Mouse (Mus musculus) thymus, adult 2 months (tissue): ENCODE measurements around the gene Cyp2w1. TPM values are rescaled to one million over a fixed set of nuclear protein-coding genes. Genes with fewer than 3 reads are reported as not detected.
A peak's percentile ranks its signal among the peaks of the same experiment; 100 is the strongest.

Experiments used
- DNase-seq: peaks from one replicate; pipeline ENCODE4 v3.0.0; 2021
- H3K27ac ChIP-seq: fragments of 200-500 bp; 2 replicates; pipeline ENCODE4 v1.5.1; 2012; ENCODE audit warnings: low read length, control low read depth; ENCODE audit not compliant: control insufficient read depth, insufficient read depth
- H3K27me3 ChIP-seq: fragments of 200-500 bp; 2 replicates; pipeline ENCODE4 v1.6.1; 2012; ENCODE audit warnings: mild to moderate bottlenecking, low read length, moderate library complexity, mixed read lengths; ENCODE audit not compliant: control insufficient read depth, insufficient read depth
- H3K36me3 ChIP-seq: fragments of 200-500 bp; 2 replicates; pipeline ENCODE4 v1.6.1; 2012; ENCODE audit warnings: mild to moderate bottlenecking, low read length, moderate library complexity; ENCODE audit not compliant: control insufficient read depth, insufficient read depth
- H3K4me1 ChIP-seq: fragments of 200-500 bp; replicated peaks from 2 replicates; pipeline ENCODE4 v1.6.1; 2012; ENCODE audit warnings: low read length; ENCODE audit not compliant: control insufficient read depth, insufficient read depth
- H3K4me3 ChIP-seq: fragments of 200-500 bp; 2 replicates; pipeline ENCODE4 v1.5.1; 2012; ENCODE audit warnings: mild to moderate bottlenecking, low read length, control low read depth, moderate library complexity; ENCODE audit not compliant: control insufficient read depth, insufficient read depth
- CTCF ChIP-seq: fragments of 200-500 bp; IDR thresholded peaks from 2 replicates; pipeline ENCODE4 v1.5.1; 2012; ENCODE audit warnings: mild to moderate bottlenecking, control low read depth, low read length, moderate library complexity, borderline replicate concordance; ENCODE audit not compliant: control insufficient read depth, poor library complexity, insufficient read depth; ENCODE audit errors: extremely low read depth
- POLR2A ChIP-seq: fragments of 200-500 bp; IDR thresholded peaks from 2 replicates; pipeline ENCODE4 v1.6.1; 2012; ENCODE audit warnings: mild to moderate bottlenecking, low read length, control low read depth, moderate library complexity; ENCODE audit not compliant: control insufficient read depth, poor library complexity, insufficient read depth; ENCODE audit errors: extremely low read depth
- WGBS: fragments of 180-500 bp; shearing (Covaris S2); methylation state at CpG from one replicate; pipeline ENCODE4 v1.1.7; 2018; 5-methylcytosine and 5-hydroxymethylcytosine counted together
- polyA plus RNA-seq: library from polyadenylated mRNA; depleted of rRNA; stranded (reverse); fragments of >200 nt; gene quantifications from 2 replicates; pipeline ENCODE4 v1.2.3, GENCODE M21; 2012

Gene Cyp2w1
- polyA plus RNA-seq, 1 experiment = 0.20 TPM

DNA sequence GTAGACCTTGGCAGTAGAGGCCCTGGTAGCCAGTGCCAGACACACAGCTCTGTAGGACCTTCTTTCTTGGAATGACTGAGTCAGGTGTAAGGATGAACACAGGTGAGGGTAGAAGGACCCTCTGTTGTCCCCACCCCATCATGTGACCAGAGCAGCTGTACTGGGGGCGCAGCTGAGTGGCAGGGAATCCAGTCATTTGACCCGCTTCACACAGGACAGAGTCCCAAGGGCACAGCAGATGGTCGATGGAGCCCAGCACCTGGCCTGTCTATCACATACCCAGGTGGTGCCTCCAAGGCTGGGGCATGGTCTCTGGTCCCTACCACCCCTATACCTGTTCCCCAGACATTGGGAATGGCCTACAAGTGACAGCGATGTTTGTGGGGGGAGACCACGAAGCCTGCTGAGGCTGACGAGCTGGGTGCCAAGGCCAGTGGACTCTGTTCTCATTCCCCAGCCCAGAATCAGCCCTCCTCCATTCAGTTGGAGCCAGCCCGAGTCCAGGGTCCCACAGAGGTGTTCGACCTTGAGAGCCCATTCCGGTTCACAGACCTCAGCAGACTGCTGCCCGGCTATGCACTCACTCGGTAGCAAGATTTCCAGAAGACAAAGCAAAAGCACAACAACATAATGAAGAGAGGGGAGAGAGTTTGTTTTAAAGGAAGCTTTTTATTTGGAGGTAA is 16.4 kb downstream of the Cyp2w1 start:
- no peak for TF ChIP-seq POLR2A
- TF ChIP-seq CTCF = no peak
- H3K27me3 ChIP-seq = no peaks in the 10 kb centered on the region
- no peak overlapping the region for H3K27ac ChIP-seq
- WGBS = 94% methylated on average over 11 of the region's 11 CpGs
- H3K36me3 ChIP-seq = no peaks in the 10 kb centered on the region
- H3K4me1 ChIP-seq = peaks cover 44% of the 10 kb centered on the region
- H3K4me3 ChIP-seq = no peak overlapping the region
- DNase-seq = no peak

- H3K4me3 ChIP-seq = no peak overlapping the region
- DNase-seq = no peak
- no peak overlapping the region for H3K27ac ChIP-seq
- H3K36me3 ChIP-seq = no peaks in the 10 kb centered on the region
- WGBS = 89% methylated on average over 6 of the region's 6 CpGs
- H3K4me1 ChIP-seq = peaks cover 34% of the 10 kb centered on the region
- H3K27me3 ChIP-seq = no peaks in the 10 kb centered on the region
- no peak for TF ChIP-seq CTCF
- no peak for TF ChIP-seq POLR2A
These were observed 17.9 kb downstream of the Cyp2w1 start for GRCm38 (mm10) chr5:139370336-139370735.

DNA sequence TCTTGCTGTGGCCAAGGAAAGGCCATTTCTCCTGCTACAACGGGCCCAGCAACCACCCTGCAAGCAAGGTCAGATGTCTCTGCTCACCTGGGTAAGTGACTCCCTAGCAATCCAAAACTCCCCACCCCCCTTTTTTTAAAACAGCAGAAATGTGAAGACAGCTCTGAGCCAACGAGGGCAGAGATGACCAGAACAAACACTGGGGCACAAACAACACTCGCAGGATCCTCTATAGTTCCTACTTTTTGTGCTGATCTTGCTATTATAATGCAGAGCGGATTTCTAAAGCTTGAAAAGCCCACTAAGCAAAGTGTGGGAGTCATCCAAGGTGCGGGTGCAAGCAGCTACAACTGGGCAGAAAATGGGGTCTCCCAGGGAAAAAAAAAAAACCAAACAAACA is 18.7 kb downstream of the Cyp2w1 start:
- TF ChIP-seq CTCF (no peak), POLR2A (no peak)
- Histone ChIP-seq H3K4me1 (peaks cover 33% of the 10 kb centered on the region), H3K36me3 (no peaks in the 10 kb centered on the region), H3K4me3 (no peak overlapping the region), H3K27ac (no peak overlapping the region), H3K27me3 (no peaks in the 10 kb centered on the region)
- WGBS = 89% methylated on average over 5 of the region's 5 CpGs
- DNase-seq = no peak

DNA sequence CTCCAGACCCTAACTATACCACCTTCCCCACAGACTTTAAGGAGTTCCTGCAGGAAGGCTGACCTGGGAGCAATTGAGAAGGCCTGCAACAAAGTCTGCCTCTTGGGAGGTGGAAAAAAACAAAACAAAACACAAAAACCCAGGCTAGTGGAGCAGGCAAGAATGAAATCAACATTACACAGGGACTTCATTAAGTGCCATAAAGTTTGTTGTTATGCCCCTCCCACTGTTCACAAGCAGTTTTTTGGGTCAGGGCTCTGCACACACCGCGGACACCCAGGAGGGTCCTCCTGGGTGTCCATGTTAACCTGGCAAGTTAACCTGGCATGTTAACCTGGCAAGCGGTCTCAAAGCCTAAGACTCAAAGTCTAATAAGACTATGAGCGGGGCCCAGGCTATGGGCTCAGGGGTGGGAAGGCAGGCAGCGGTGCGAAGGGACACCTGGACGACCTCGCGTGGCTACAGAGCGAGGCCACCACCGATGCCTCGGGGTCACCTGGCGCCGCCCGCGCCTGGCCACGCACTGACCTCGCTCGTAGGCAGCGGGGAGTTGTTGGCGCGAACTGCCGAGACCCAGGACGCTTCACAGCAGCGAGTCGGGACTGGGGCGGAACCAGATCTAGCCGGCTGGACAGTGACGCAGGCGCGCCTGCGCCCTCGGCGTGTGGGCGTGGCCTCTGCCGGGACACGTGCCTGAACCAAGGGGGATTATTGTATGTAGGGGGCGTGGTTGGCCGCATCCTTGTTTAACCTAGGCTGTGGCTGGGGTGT is 19.4 kb downstream of the Cyp2w1 start:
- no peaks in the 10 kb centered on the region for H3K27me3 ChIP-seq
- 0 out of 2 replicates have a peak, but pooled peaks have one; percentile 39 for TF ChIP-seq POLR2A
- TF ChIP-seq CTCF = peak; percentile 34; the same call in 1 of the 2 replicates
- peak; percentile 83 for DNase-seq
- no peaks in the 10 kb centered on the region for H3K36me3 ChIP-seq
- no peak overlapping the region for H3K27ac ChIP-seq
- WGBS = 3% methylated on average over 39 of the region's 39 CpGs
- H3K4me3 ChIP-seq = peak overlapping the region; percentile 59
- peaks cover 37% of the 10 kb centered on the region for H3K4me1 ChIP-seq

DNA sequence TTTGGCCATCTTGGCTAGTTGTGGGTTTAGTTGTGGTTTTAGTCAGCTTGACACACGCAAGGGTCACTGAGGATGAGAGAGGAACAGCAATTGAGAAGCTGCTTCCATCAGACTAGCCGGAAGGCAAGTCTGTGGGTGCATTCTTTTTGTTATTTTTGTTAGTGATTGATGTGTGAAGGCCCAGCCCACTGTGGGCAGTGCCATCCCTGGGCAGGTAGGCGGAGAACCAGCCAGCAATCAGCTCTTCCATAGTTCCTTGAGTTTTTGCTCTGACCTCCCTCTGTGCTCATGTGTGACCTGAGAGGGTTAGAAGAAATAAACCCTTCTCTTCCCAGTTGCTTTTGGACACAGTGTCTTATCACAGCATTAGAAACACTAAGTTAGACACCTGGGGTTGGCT is 20.7 kb downstream of the Cyp2w1 start:
- Histone ChIP-seq H3K27me3 (no peaks in the 10 kb centered on the region), H3K4me3 (no peak overlapping the region), H3K27ac (no peak overlapping the region), H3K4me1 (peaks cover 40% of the 10 kb centered on the region), H3K36me3 (no peaks in the 10 kb centered on the region)
- WGBS = 90% methylated on average over 3 of the region's 3 CpGs
- TF ChIP-seq POLR2A (no peak), CTCF (no peak)
- no peak for DNase-seq

- no peak overlapping the region for H3K4me3 ChIP-seq
- no peak for DNase-seq
- WGBS = 71% methylated on average over 6 of the region's 6 CpGs
These were observed 21.6 kb downstream of the Cyp2w1 start for GRCm38 (mm10) chr5:139373889-139374444.

More at GRCm38 (mm10) chr5:139373889-139374444, 21.6 kb downstream of the Cyp2w1 start:
- Histone ChIP-seq H3K27ac (no peak overlapping the region), H3K4me1 (peaks cover 41% of the 10 kb centered on the region), H3K36me3 (no peaks in the 10 kb centered on the region), H3K27me3 (no peaks in the 10 kb centered on the region)
- no peak for TF ChIP-seq CTCF
- no peak for TF ChIP-seq POLR2A
